Mouse (Mus musculus): ENCODE results near the gene Prkacb. TPM values are rescaled to one million over a fixed set of nuclear protein-coding genes. Genes with fewer than 3 reads are reported as not detected.

Gene Prkacb
- total RNA-seq, 1 experiment, result 19.1 TPM

DNA sequence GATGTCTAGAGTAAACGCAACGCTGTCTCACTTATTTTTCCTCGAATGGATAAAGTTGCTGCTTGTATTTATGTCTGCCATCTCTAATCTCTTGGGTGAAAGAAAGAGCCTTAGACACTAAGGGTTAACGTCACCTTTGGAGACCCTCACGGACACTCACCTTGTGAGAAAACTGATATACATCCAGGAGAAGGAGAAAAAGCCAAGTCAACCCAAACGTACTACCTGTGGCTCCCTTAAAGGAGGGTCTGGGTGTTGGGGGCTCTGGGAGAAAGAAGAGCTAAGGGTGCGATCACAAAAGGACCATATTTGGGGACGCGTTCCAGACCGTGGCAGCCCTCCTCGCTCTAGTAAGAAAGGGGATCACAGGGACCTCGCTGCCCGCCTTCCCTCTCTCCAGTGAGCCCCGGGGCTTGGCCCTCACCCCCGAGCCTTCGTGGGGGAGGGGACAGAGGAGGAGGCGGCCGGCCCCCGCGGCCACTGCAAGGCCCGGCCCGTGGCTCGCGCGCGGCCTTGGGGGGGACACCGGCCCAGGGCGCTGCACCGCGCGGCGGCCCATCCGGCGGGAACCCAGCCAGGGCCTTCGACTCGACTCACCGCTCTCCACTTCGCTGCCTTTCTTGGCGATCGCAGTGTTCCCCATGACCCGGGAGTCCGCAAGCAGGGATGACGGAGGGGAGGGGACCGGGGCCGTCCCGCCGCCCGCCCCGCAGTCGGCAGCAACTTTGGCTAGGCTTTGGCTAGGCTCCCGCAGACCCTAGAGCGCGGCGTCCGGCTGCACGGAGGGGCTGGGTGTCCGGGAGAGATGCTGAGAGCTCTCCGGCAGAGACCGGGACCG, 530 bp downstream of the Prkacb start:
- in situ Hi-C loops (cut with MboI; ENCODE audit: low sequenced_read_pairs in 2 of 2, unreplicated experiment in 2 of 2), result no loop called here
- Histone ChIP-seq H3K4me1 (ENCODE audit: control insufficient read depth in 2 of 2, insufficient read depth in 2 of 2, low read length in 2 of 2, poor library complexity in 1 of 2) (no peaks in the 10 kb centered on the region), H3K9me3 (ENCODE audit: control insufficient read depth, insufficient read depth, low read depth, low read length) (no peaks in the 10 kb centered on the region), H3K36me3 (ENCODE audit: control insufficient read depth, insufficient read depth, low read length, poor library complexity, severe bottlenecking) (no peaks in the 10 kb centered on the region; the same call in 1 of the 2 replicates), H3K27ac (ENCODE audit: insufficient read depth, low read depth, low read length, poor library complexity, severe bottlenecking) (no peak overlapping the region), H3K4me3 (ENCODE audit: insufficient read depth in 1 of 2, low read depth in 1 of 2, low read length in 2 of 2, poor library complexity in 1 of 2, severe bottlenecking in 1 of 2) (peak overlapping the region; percentile 96 to 98), H3K9ac (ENCODE audit: insufficient read depth, low read depth, low read length, poor library complexity, severe bottlenecking) (peak overlapping the region; percentile 94)
- peak; percentile 4 for DNase-seq (ENCODE audit: low read depth, low spot score)
- TF ChIP-seq MAFK (IDR thresholded peaks at IDR 0.05; ENCODE audit: insufficient read depth, low read depth, low read length) (no peak), ZNF384 (IDR thresholded peaks at IDR 0.05; ENCODE audit: low read depth, low read length) (no peak), ZC3H11A (IDR thresholded peaks at IDR 0.05; ENCODE audit: borderline replicate concordance, low read depth, low read length) (no peak), CHD2 (IDR thresholded peaks at IDR 0.05; ENCODE audit: low read depth, low read length) (no peak), HCFC1 (IDR thresholded peaks at IDR 0.05; ENCODE audit: borderline replicate concordance, insufficient read depth, low read length) (no peak)

DNA sequence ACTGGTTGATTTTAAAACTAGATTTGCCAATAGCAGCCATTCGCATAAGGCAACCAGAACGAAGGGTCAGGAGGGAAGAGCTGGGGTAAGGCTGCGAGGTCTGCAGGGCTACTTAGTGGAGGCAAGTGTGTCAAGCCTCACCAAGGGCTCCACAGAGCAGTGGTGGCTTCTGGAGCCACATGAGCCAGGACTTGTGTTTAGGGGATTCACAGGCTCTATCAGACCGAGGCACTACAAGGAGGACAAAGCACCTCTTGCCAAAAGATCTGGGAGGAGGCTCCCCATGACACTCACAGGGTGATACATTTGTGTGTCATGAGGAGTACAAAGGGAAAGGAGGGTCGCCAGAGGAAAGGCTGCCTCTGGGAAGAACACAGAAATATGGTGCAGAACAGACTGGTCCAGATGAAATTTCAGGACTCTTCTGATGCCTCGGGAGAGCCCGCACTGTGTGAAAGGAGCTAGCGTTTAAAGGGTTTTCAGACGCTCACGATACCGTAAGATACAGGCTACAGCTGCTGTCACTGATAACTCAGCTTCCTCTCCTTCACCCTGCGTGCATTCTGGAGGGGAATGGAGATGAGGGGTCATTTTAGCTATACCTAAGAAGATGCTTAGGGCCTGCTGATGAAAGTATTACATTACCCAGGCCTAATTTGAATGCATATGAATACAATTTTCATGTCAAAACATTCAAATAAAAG, 19.1 kb downstream of the Prkacb start:
- Histone ChIP-seq H3K9ac (ENCODE audit: insufficient read depth, low read depth, low read length, poor library complexity, severe bottlenecking) (no peak overlapping the region), H3K4me1 (ENCODE audit: control insufficient read depth in 2 of 2, insufficient read depth in 2 of 2, low read length in 2 of 2, poor library complexity in 1 of 2) (no peaks in the 10 kb centered on the region), H3K4me3 (ENCODE audit: insufficient read depth in 1 of 2, low read depth in 1 of 2, low read length in 2 of 2, poor library complexity in 1 of 2, severe bottlenecking in 1 of 2) (no peak overlapping the region), H3K27ac (ENCODE audit: insufficient read depth, low read depth, low read length, poor library complexity, severe bottlenecking) (no peak overlapping the region), H3K9me3 (ENCODE audit: control insufficient read depth, insufficient read depth, low read depth, low read length) (no peaks in the 10 kb centered on the region), H3K36me3 (ENCODE audit: control insufficient read depth, insufficient read depth, low read length, poor library complexity, severe bottlenecking) (no peaks in the 10 kb centered on the region)
- in situ Hi-C loops (cut with MboI; ENCODE audit: low sequenced_read_pairs in 2 of 2, unreplicated experiment in 2 of 2), result no loop called here
- TF ChIP-seq ZC3H11A (IDR thresholded peaks at IDR 0.05; ENCODE audit: borderline replicate concordance, low read depth, low read length) (no peak), CHD2 (IDR thresholded peaks at IDR 0.05; ENCODE audit: low read depth, low read length) (no peak), HCFC1 (IDR thresholded peaks at IDR 0.05; ENCODE audit: borderline replicate concordance, insufficient read depth, low read length) (no peak), ZNF384 (IDR thresholded peaks at IDR 0.05; ENCODE audit: low read depth, low read length) (no peak), MAFK (IDR thresholded peaks at IDR 0.05; ENCODE audit: insufficient read depth, low read depth, low read length) (no peak)
- no peak for DNase-seq (ENCODE audit: low read depth, low spot score)

DNA sequence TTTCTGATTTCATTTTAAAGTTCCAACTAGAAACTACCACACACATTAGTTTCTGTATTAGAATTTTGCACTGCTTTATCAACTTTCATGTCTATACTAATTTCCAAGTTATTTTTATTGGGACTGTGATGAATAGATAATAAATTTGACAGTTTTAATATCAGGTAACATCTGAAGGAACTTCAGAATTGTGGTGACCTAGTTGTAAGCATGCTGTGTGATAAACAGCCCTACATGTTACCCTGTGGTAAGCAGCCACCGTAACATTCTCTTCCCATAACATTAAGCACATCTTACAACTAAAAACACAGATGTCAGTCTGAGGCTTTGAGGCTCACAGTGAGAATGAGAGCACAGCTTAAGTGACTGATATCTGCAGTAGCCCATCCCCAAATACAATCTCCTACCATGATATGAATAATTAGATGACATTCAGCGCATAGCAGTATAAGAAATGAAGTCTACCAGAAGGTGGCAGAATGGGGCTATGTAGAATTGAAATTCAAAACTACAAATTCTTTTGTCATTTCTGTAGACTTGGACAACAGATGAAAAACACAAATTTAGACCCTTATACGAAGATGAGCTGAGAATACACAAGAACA, 20.5 kb downstream of the Prkacb start:
- no peak overlapping the region for H3K27ac ChIP-seq (ENCODE audit: insufficient read depth, low read depth, low read length, poor library complexity, severe bottlenecking)
- DNase-seq (ENCODE audit: low read depth, low spot score), result no peak
- H3K4me3 ChIP-seq (ENCODE audit: insufficient read depth in 1 of 2, low read depth in 1 of 2, low read length in 2 of 2, poor library complexity in 1 of 2, severe bottlenecking in 1 of 2), result no peak overlapping the region
- H3K9me3 ChIP-seq (ENCODE audit: control insufficient read depth, insufficient read depth, low read depth, low read length), result no peaks in the 10 kb centered on the region
- no peak overlapping the region for H3K9ac ChIP-seq (ENCODE audit: insufficient read depth, low read depth, low read length, poor library complexity, severe bottlenecking)
- no peaks in the 10 kb centered on the region for H3K4me1 ChIP-seq (ENCODE audit: control insufficient read depth in 2 of 2, insufficient read depth in 2 of 2, low read length in 2 of 2, poor library complexity in 1 of 2)
- H3K36me3 ChIP-seq (ENCODE audit: control insufficient read depth, insufficient read depth, low read length, poor library complexity, severe bottlenecking), result no peaks in the 10 kb centered on the region
- no peak for TF ChIP-seq CHD2 (IDR thresholded peaks at IDR 0.05; ENCODE audit: low read depth, low read length)
- TF ChIP-seq ZNF384 (IDR thresholded peaks at IDR 0.05; ENCODE audit: low read depth, low read length), result no peak
- TF ChIP-seq HCFC1 (IDR thresholded peaks at IDR 0.05; ENCODE audit: borderline replicate concordance, insufficient read depth, low read length), result no peak
- no peak for TF ChIP-seq ZC3H11A (IDR thresholded peaks at IDR 0.05; ENCODE audit: borderline replicate concordance, low read depth, low read length)
- no peak for TF ChIP-seq MAFK (IDR thresholded peaks at IDR 0.05; ENCODE audit: insufficient read depth, low read depth, low read length)
- in situ Hi-C loops (cut with MboI; ENCODE audit: low sequenced_read_pairs in 2 of 2, unreplicated experiment in 2 of 2), result no loop called here

DNA sequence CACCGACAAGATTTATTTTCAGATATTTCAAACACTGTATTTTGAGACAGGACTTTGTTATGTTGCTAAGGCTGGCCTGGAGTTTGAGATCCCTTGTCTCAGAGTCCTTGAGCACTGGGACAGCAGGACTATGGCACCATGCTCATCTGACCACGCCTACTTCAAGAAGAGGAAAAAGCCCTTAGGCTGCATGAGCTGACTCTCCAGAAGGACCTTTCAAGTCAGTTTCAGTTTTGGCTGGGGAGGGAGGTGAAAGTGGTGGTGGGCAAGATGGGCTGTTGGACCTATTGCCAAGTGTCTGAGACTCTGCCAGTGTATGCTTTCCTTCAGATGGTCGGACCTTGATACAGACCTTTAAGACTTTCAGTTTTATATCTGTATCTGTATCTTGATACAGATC, 28.6 kb downstream of the Prkacb start:
- in situ Hi-C loops (cut with MboI; ENCODE audit: low sequenced_read_pairs in 2 of 2, unreplicated experiment in 2 of 2), result no loop called here
- H3K4me3 ChIP-seq (ENCODE audit: insufficient read depth in 1 of 2, low read depth in 1 of 2, low read length in 2 of 2, poor library complexity in 1 of 2, severe bottlenecking in 1 of 2), result no peak overlapping the region
- DNase-seq (ENCODE audit: low read depth, low spot score), result no peak
- no peak overlapping the region for H3K9ac ChIP-seq (ENCODE audit: insufficient read depth, low read depth, low read length, poor library complexity, severe bottlenecking)
- H3K4me1 ChIP-seq (ENCODE audit: control insufficient read depth in 2 of 2, insufficient read depth in 2 of 2, low read length in 2 of 2, poor library complexity in 1 of 2), result no peaks in the 10 kb centered on the region
- TF ChIP-seq ZNF384 (IDR thresholded peaks at IDR 0.05; ENCODE audit: low read depth, low read length) (no peak), ZC3H11A (IDR thresholded peaks at IDR 0.05; ENCODE audit: borderline replicate concordance, low read depth, low read length) (no peak), CHD2 (IDR thresholded peaks at IDR 0.05; ENCODE audit: low read depth, low read length) (no peak), HCFC1 (IDR thresholded peaks at IDR 0.05; ENCODE audit: borderline replicate concordance, insufficient read depth, low read length) (no peak), MAFK (IDR thresholded peaks at IDR 0.05; ENCODE audit: insufficient read depth, low read depth, low read length) (no peak)
- H3K27ac ChIP-seq (ENCODE audit: insufficient read depth, low read depth, low read length, poor library complexity, severe bottlenecking), result no peak overlapping the region
- H3K36me3 ChIP-seq (ENCODE audit: control insufficient read depth, insufficient read depth, low read length, poor library complexity, severe bottlenecking), result no peaks in the 10 kb centered on the region
- no peaks in the 10 kb centered on the region for H3K9me3 ChIP-seq (ENCODE audit: control insufficient read depth, insufficient read depth, low read depth, low read length)

Measured in ES-E14 (cell line).